Mouse (Mus musculus) granulocyte monocyte progenitor cell, adult 5-6 weeks (primary cell): Measurements from ENCODE around the gene Psd. TPM values are rescaled to one million over a fixed set of nuclear protein-coding genes. Genes with fewer than 3 reads are reported as not detected.

ENCODE experiments used
- ATAC-seq: replicated peaks from 2 replicates; pipeline ENCODE4 v1.8.0; 2016; ENCODE audit warnings: mild to moderate bottlenecking, moderate TSS enrichment, inconsistent platforms; ENCODE audit not compliant: poor library complexity, severe bottlenecking
- total RNA-seq, 2 experiments: library from RNA; stranded (forward) in 1 of 2; stranded (reverse) in 1 of 2; fragments of 200-712, 200-1000 nt in 1 of 2; fragments of >200 nt in 1 of 2; fragmentation: Nextera tagmentation in 1 of 2; gene quantifications; 2 replicates each; pipeline ENCODE4 v1.2.3; 2014 to 2017

The Psd gene
- total RNA-seq, 2 experiments from 2014 or later, result not detected

DNA sequence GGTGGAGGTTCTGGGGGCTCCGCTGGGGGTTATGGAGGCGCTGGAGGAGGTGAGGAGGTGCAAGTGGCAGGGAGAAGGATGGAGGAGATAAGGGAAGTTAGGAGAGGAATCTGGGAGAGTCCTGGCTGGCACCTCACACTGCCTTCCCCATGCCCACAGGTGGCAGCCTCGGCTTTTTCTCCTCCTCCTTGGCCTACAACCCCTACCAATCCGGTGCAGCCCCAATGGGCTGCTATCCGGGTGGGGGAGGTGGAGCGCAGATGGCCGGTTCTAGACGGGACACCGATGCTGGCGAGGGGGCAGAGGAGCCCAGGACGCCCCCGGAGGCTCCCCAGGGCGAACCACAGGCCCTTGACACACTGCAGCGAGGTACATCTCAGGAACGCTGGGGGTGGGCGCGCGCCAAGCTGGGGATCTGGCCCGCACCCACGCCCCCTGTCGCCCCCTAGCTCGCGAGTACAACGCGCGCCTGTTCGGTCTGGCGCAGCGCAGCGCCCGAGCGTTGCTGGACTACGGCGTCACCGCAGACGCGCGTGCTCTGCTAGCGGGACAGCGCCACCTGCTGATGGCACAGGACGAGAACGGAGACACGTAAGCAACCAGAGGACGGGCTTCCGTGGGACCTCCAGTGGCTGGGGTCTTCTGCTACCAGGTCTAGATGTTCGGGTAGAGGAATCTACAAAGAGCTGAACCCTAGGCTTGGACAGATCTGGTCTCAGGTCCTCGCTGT is 18.1 kb downstream of the Psd start:
- ATAC-seq, result peak; percentile 33

DNA sequence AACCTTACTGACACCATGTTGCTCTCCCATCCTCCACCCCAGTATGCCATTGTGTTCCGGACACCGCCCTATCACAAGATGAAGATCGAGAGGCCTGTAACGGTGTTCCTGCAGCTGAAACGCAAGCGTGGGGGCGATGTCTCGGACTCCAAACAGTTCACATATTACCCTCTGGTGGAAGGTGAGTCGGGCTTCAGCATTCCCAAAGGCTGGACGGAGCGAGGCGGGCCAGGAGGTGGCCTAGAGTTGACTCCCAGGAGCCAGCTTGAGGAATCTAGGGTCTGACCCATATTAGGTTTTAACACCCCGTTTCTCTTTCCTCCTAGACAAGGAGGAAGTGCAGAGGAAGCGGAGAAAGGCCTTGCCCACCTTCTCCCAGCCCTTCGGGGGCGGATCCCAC is 18.7 kb downstream of the Psd start:
- no peak for ATAC-seq

DNA sequence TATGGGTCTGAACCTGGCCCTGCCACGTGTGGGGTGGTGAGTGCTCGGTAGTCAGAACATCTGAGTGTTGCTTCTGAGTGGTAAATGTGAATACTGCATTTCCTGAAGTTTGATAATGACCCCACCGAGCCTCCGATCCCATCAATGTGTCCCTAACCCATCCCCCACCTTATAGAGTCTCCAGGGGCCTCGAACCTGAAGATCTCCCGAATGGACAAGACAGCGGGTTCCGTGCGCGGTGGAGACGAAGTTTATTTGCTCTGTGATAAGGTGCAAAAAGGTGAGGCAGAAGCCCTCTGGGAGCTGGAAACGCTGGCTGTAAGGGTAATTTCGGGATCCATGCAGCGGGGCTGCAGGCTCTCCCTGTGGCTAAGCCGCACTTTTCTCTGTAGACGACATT is 19.2 kb downstream of the Psd start:
- no peak for ATAC-seq

DNA sequence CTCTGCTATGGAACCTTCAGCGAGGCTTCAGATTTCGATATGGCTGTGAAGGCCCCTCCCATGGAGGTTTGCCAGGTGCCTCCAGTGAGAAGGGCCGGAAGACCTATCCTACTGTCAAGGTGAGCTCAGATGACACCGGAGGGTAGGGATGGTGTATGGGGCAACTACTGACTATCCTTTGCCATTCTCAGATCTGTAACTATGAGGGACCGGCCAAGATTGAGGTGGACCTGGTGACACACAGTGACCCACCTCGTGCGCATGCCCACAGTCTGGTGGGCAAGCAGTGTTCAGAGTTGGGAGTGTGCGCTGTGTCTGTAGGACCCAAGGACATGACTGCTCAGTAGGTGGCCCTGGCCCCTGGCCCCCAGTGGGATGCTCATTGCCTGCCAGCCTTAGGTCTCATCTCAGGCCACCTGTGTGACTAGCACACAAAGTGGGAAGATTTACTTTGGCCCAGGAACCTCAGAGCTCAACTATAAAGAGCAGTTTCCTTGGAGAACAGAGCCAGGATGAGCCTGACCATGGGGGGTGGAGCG is 20.1 kb downstream of the Psd start:
- no peak for ATAC-seq

DNA sequence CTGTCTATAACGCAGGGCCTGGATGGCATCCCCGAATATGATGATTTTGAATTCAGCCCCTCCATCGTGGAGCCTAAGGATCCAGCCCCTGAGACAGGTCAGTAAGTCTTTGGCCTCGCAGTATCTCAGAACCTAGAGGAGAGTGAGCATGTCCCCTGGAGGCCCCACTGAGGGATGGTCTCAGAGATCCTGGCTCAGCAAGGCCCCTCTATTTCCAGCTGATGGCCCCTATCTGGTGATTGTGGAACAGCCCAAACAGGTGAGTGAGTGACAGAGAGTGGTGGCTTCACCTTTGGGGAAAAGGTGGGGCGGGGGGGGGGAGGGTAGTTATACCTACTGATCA is 20.7 kb downstream of the Psd start:
- ATAC-seq, result no peak

DNA sequence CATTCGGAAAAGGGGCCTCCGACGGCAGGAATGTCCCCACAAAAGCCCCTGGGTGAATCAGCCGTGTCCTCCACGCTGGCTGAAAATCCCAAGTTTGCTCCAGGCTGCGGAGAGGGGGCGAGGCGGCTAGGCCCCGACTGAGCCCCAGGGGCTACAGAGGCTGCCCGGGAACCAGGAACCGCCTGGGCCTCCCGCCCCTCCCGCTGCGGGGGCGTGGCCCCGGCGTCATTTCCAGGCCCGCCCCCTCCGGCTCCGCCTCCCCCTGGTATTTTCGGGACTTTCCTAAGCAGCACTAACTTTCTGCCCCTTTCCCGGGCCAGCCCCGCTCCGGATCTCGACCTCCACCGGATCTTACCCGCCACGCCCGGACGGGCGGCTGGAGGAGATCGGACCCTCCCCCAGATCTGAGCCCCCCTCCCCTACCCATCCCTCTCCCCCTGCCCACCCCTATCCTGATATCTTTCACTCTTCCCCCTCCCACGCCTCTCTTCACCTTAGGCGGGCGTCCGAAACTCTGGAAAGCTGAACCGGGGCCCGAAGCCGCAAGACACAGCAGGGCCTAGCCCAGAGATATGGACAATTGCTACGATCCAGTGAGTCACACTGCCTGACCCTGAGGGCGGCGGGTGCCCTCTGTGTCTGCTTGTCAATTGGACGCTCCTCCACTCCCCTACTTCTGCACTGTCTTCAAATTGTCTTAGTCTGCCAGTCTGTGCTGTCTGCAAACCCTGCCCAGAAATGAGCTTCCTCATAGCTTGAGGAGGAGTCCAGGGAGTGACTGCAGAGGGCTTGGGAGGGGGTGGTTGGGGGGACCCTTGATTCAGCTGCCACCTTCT is 21.3 kb downstream of the Psd start:
- peak; percentile 57 for ATAC-seq

DNA sequence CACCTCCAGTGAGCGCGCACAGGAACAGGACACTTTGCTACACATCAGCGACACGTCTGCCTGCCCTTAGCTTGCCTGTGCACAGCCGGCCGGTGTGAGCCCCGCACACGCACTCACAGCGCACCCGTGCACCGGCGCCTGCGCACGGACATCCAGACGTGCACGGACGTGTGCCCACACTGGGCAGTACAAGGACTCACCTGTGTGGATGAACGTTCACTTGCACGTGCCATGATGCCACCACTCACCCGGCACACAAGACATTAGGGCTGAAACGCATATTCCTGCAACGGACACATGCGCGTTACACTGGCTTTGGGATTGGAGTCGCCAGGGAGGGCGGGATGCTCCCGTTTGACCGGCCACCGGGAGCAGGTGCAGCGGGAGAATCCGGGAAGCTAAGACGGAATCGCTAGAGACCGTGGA is 22.0 kb downstream of the Psd start:
- ATAC-seq, result no peak

DNA sequence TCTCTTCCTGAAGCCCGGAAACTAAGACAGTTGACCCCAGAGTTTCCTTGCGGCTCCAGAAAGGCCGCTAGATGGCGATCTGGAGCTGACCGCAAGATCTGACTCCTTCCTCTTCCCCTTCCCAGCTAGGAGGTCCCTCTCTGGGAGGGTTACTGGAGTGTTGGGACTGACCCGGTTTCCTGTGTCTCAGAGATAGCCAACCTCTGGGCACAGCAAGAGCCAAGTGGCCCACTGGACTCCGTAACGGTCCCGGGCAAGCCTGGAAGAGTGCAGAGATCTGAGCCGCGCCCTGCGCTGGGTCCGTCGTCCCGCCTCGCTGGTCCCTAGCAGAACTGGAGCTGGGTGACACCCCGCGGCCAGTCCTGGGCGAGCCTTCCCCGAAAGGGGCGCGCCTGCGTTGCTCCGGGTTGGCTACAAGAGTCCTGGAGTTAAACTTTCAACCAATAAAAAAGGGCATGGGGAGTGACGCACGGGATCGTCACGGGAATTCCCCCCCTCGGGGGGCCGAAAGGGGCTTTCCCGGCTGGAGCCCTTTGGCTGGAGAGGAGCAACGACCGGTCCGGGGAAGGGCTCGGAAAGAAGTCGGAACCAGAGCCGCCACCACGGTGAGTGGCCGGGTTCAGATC is 22.6 kb downstream of the Psd start, which contains the start of gene Nfkb2:
Gene Nfkb2, plus strand, starts transcription at position 105 of the 626 bp plus-strand sequence.
- peak; percentile 55 for ATAC-seq

DNA sequence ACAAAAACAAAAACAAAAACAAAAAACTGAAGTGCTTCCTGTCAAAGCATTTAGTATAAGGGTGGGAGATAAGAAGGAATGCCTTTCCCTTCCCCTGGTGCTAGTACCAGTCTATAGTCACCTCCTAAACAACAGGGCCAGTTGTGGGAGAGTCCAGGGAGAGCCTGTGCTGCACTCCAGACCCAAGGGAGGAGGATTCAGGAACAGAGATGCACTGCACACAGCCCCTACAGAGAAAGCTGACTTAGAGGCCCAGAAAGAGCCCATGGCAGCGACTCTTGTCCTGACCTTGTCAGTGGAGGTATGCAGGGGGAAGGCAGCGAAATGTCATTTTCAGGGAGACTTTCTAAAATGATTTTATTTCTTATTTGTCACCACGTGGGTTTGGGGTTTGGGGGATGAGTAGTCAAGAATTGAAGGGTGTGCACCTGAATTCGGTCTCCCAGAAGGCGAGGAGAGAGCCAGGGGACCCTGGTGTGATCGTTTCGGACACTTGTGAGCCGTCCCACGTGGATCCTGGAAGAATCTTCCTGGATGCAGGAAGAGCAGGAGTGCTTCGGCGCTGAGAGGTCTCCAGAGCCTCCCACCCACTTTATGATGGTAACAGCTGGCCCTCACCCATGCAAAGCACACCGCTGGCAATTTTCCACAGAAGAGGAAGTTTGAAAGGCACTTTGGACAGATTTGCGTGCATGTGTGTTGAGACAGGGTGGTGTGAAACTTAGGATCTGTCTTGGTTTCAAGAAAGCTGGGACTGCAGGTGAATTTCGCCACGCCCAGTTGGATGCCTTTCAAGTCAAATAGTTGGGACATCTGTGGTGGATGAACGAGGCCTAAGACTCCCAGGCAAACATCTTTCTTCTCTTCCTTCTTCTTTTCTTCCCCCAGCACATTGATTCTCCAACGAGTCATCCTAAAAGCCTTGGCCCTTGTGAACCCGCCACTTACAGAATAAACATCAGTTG is 23.4 kb downstream of the Psd start:
- no peak; the same call in 1 of the 2 replicates for ATAC-seq

DNA sequence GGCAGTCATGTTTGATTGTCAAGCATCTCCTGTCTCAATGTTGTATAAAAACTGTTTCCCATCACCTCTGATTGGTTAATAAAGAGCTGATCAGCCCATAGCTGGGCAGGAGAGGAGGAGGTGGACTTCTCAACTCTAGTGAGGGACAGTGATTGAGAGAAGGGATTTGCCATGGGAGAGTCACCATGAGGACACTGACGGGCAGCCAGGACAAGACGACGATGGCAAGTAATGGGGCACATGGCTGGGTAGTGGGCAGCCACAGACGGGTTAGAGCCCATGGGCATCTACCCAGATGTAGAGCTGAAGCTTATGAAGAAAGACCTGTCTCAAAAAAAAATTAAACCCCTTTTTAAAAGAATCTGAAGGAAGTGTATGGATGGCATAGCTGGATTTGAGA is 24.4 kb downstream of the Psd start:
- no peak for ATAC-seq

DNA sequence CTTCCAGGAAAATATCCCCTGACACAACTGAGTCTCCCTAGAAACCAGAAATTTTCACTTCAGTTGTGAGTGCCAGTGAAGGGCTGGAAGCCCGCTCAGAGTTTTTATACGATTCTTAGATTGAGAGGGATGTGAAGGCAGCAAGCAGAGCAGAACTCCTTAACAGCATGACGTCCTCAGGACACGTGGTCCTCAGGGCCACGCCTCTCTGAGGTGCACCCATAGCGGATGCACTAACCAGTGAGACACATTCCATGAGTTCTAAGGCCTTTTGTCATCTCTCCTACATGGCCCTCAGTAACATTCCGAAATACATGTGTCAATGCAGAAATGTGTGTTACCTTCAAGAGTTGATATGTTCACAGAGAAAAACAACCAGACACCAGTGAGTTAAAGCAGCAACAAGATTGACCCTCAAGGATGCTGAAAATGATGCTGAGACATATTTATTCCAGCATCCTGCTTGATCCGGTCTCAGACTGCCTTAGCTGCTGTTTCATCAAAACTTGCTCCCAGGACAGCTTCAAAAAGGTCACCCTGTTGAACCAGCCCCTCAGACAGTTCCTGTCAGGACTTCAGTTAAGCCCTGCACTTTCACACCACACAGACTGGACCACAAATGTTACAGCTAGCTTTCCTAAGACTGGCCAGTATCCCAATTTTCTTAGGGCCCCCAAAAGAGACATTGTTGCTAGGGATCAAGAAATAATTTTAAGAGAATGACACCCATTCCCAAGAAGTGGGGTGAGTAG is 26.5 kb downstream of the Psd start:
- ATAC-seq, result no peak

DNA sequence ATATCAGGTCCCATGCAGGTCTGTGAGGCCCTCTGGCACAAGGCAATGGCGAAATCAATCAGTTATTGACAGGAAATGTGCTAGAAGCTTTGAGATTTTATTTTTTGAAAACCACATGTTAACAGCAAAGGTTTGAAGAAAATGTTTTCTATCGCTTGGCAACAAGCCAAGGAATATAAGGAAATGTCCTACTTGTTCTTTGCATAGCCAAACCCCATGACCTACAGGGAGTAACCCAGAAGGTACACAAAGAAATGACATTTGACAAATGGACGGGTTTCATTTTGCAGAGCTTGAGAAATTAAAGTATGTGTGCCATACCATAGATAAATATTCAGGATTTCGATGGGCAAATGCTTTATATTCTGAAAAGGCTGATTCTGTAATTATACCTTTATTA is 30.0 kb downstream of the Psd start:
- no peak for ATAC-seq

DNA sequence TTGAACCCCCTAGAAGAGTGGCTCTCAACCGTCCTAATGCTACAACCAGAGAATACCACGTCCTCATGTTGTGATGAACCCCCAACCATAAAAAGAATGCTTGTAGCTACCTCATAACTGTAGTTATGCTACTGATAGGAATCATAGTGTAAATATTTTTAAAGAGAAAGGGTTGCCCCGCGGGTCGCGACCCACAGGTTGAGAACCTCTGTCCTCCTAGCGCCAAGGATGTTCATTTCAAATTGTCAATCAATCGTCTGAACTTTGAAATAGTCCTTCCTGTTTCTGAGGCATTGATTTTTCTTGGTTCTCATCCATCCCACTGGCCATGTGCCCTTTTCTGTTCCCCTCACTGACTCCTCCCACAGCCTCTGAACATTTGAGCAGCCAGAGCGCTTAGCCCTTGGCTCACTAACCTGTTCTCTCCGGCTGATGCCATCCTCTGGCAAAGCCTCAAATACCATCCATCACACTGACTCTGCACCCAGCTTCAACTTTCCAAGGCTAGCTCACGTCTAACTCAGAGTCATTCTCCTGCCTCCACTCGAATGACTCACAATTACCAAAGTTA is 36.3 kb downstream of the Psd start:
- no peak for ATAC-seq

DNA sequence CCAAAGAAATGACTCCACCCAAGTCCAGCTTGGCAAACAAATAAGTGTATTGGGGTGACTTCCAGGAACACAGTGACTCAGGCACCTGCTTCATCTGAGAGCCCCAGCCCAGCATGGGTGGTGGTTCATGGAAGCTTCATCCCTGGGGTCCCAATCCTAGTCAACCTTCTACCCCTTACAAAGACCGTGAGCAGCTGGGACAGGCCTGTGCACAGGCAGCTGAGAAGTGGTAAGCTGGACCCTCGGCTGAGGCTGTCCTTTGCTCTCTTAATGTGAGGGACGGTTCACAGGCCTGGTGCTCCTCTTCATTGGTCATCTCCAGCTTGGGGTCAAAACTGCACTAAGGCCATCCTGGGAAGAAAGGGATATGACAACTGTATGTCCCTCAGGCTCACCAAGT is 39.4 kb downstream of the Psd start:
- no peak for ATAC-seq

DNA sequence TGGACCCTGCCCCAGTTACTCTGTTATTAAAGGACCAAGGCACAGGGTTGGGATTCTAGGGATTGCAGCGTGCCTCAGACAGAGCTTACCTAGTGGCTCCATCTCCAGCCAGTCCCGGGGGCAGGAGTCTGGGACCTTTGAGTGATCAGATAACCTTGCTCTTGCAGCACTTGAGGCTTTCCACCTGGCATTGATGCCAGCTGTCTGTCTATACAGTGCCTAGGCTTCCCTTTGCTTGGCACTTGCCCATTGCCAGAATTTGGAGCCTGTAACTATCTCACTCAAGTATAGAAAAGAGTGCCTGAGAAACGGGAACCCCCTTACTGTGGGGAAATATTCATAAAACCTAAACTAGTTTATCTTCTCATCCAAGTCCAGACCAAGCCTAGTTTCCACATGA is 40.0 kb downstream of the Psd start:
- ATAC-seq, result no peak

DNA sequence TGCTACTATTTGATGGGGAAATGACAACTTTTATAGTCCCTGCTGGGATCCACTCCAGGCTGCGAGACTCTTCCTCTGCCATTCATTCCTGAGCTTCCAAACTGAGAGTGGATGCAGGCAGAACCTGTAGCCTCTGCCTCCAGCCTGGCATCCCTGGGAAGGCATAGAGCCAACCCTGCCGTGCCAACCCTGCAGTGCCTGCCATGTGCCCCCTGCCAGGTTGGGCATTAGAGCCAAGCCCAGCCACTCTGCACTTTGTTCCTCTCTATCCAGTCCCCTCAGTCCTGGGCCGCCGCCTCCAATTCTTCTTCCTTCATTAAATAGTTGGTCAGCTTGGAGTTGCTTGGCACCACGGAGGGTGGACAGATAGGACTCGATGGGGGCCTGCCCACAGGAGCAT is 40.9 kb downstream of the Psd start:
- no peak for ATAC-seq

DNA sequence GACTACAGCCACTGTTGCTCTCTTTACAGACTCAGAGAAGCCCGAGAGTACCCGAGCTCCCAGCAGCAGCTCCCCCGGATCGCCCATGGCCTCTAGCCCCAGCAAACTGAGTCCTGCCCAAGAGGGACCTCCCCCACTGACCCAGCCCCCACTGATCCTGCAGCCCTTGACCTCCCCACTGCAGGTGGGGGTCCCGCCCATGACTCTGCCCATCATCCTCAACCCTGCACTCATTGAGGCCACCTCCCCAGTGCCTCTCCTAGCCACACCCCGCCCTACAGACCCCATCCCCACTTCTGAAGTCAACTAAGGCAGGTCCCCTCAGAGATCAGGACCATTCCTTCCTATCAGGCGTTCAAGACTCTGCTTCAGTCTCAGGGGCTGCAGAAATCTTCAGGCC is 41.3 kb downstream of the Psd start:
- no peak for ATAC-seq

DNA sequence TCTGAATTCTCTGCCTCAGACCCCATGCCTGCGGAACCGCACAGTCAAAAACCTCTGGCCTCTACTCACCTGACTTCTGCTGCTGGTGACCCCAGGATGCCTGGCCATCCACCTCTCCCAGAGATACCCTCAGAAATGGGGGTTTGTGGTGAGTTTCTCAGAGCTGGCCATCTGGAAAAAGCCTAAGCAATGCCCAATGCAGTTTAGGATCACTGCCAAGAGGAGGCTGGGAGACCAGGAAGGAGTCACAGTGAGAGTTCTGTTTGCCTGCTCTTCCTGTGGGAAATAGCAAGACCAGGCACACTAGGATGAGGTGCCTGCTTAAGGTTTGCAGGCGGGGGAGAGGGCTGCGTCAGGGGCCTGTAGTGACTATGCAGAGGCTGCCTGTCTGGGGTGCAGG is 42.3 kb downstream of the Psd start:
- ATAC-seq, result no peak
